Mouse (Mus musculus) kidney, postnatal 36 days (tissue): ENCODE results near the gene Aagab.

Source experiments
- DNase-seq, 2 experiments: peaks; one replicate each; pipeline ENCODE4 v3.0.0; 2021 to 2022; ENCODE audit warnings: mixed read lengths in 2 of 2

The Aagab gene

GRCm38 (mm10) chr9:63648520-63648918, 46.1 kb downstream of the Aagab start:
- DNase-seq = peak in 1 of 2 experiments; percentile 3

GRCm38 (mm10) chr9:63649841-63650545, 47.5 kb downstream of the Aagab start:
- DNase-seq = peak; percentile 39 to 74

GRCm38 (mm10) chr9:63650905-63651304, 48.4 kb downstream of the Aagab start:
- peak in 1 of 2 experiments; percentile 9 for DNase-seq

GRCm38 (mm10) chr9:63651594-63651993, 49.1 kb downstream of the Aagab start:
- peak in 1 of 2 experiments; percentile 40 for DNase-seq

GRCm38 (mm10) chr9:63653666-63654065, 51.2 kb downstream of the Aagab start:
- peak in 1 of 2 experiments; percentile 48 for DNase-seq

- DNase-seq = peak in 1 of 2 experiments; percentile 3
Observed at GRCm38 (mm10) chr9:63654575-63654974, 52.1 kb downstream of the Aagab start.

GRCm38 (mm10) chr9:63655092-63655491, 52.6 kb downstream of the Aagab start:
- peak in 1 of 2 experiments; percentile 31 for DNase-seq

GRCm38 (mm10) chr9:63657167-63657566, 54.7 kb downstream of the Aagab start:
- peak; percentile 51 to 70 for DNase-seq

GRCm38 (mm10) chr9:63658436-63658835, 56.0 kb downstream of the Aagab start:
- no peak for DNase-seq

- peak; percentile 63 to 66 for DNase-seq
Observed at GRCm38 (mm10) chr9:63658970-63659371, 56.5 kb downstream of the Aagab start.

GRCm38 (mm10) chr9:63660061-63660460, 57.6 kb downstream of the Aagab start:
- DNase-seq = no peak

- DNase-seq = peak; percentile 63 to 77
Observed at GRCm38 (mm10) chr9:63660691-63661090, 58.2 kb downstream of the Aagab start.

- peak; percentile 74 to 84 for DNase-seq
Observed at GRCm38 (mm10) chr9:63662759-63663158, 60.3 kb downstream of the Aagab start.

- DNase-seq = no peak
Observed at GRCm38 (mm10) chr9:63663222-63663621, 60.8 kb downstream of the Aagab start.

- peak; percentile 79 to 85 for DNase-seq
Observed at GRCm38 (mm10) chr9:63664300-63664745, 61.9 kb downstream of the Aagab start.

- DNase-seq = peak; percentile 75 to 78
Observed at GRCm38 (mm10) chr9:63664792-63665646, 62.6 kb downstream of the Aagab start.

GRCm38 (mm10) chr9:63666612-63667372, 64.3 kb downstream of the Aagab start:
- DNase-seq = peak; percentile 64 to 67

- peak in 1 of 2 experiments; percentile 59 for DNase-seq
Observed at GRCm38 (mm10) chr9:63667373-63667724, 64.9 kb downstream of the Aagab start.

GRCm38 (mm10) chr9:63668621-63669020, 66.2 kb downstream of the Aagab start:
- peak; percentile 65 to 86 for DNase-seq

- DNase-seq = peak in 1 of 2 experiments; percentile 52
Observed at GRCm38 (mm10) chr9:63669816-63670215, 67.4 kb downstream of the Aagab start.

- DNase-seq = peak in 1 of 2 experiments; percentile 29
Observed at GRCm38 (mm10) chr9:63672797-63673493, 70.5 kb downstream of the Aagab start.

GRCm38 (mm10) chr9:63673494-63673805, 71.0 kb downstream of the Aagab start:
- DNase-seq = no peak
